Mouse (Mus musculus) megakaryocyte, embryonic 14.5 days (primary cell): Measurements from ENCODE around the gene Onecut3. TPM values are rescaled to one million over a fixed set of nuclear protein-coding genes. Genes with fewer than 3 reads are reported as not detected.
A peak's percentile ranks its signal among the peaks of the same experiment; 100 is the strongest.

Source experiments
- H3K27me3 ChIP-seq: replicated peaks from 2 replicates; pipeline ENCODE3; 2012; ENCODE audit warnings: inconsistent platforms
- H3K36me3 ChIP-seq: replicated peaks from 2 replicates; pipeline ENCODE3; 2012; ENCODE audit warnings: low read length, inconsistent platforms, mixed read lengths
- H3K4me1 ChIP-seq: 2 replicates; pipeline ENCODE4 v1.6.1; 2012; ENCODE audit warnings: inconsistent platforms
- H3K4me3 ChIP-seq: replicated peaks from 2 replicates; pipeline ENCODE3; 2012; ENCODE audit warnings: moderate library complexity, mild to moderate bottlenecking, inconsistent platforms
- H3K9me3 ChIP-seq: 2 replicates; pipeline ENCODE4 v1.6.1; 2012; ENCODE audit warnings: inconsistent platforms
- FLI1 ChIP-seq: IDR thresholded peaks from 2 replicates; pipeline ENCODE4 v1.6.1; 2012; ENCODE audit warnings: low read length, inconsistent platforms, mixed read lengths
- GATA1 ChIP-seq: IDR thresholded peaks from 3 replicates; pipeline ENCODE4 v1.6.1; 2012; ENCODE audit warnings: mixed read lengths, low read length, inconsistent platforms, borderline replicate concordance
- polyA plus RNA-seq: library from polyadenylated mRNA; stranded (reverse); fragments of >175 nt; gene quantifications from 2 replicates; pipeline ENCODE4 v1.2.3, GENCODE M21; 2012; ENCODE audit warnings: low replicate concordance; ENCODE audit not compliant: insufficient read depth

Onecut3 gene
- polyA plus RNA-seq, 1 experiment = not detected

- H3K4me3 ChIP-seq = no peak overlapping the region
- no peaks in the 10 kb centered on the region for H3K36me3 ChIP-seq
- H3K27me3 ChIP-seq = peaks cover 90% of the 10 kb centered on the region
- peaks cover 12% of the 10 kb centered on the region for H3K9me3 ChIP-seq
- TF ChIP-seq FLI1 = no peak
- no peak for TF ChIP-seq GATA1
- peaks cover 22% of the 10 kb centered on the region for H3K4me1 ChIP-seq
These were observed 33.3 kb upstream of the Onecut3 start for GRCm38 (mm10) chr10:80461346-80461745.

GRCm38 (mm10) chr10:80464381-80465035 lies 30.1 kb upstream of the Onecut3 start:
- Histone ChIP-seq H3K27me3 (peaks cover 88% of the 10 kb centered on the region), H3K9me3 (peaks cover 23% of the 10 kb centered on the region), H3K4me1 (peaks cover 22% of the 10 kb centered on the region), H3K36me3 (no peaks in the 10 kb centered on the region), H3K4me3 (no peak overlapping the region)
- no peak for TF ChIP-seq GATA1
- TF ChIP-seq FLI1 = no peak

GRCm38 (mm10) chr10:80465066-80465465 lies 29.6 kb upstream of the Onecut3 start:
- H3K4me3 ChIP-seq = no peak overlapping the region
- peaks cover 90% of the 10 kb centered on the region for H3K27me3 ChIP-seq
- peaks cover 23% of the 10 kb centered on the region for H3K9me3 ChIP-seq
- no peak for TF ChIP-seq GATA1
- TF ChIP-seq FLI1 = no peak
- no peaks in the 10 kb centered on the region for H3K36me3 ChIP-seq
- peaks cover 22% of the 10 kb centered on the region for H3K4me1 ChIP-seq

GRCm38 (mm10) chr10:80475290-80475959 lies 19.2 kb upstream of the Onecut3 start:
- Histone ChIP-seq H3K9me3 (no peaks in the 10 kb centered on the region), H3K36me3 (no peaks in the 10 kb centered on the region), H3K4me1 (peaks cover 20% of the 10 kb centered on the region), H3K27me3 (peaks cover 72% of the 10 kb centered on the region), H3K4me3 (peak overlapping the region; percentile 90)
- TF ChIP-seq FLI1 (no peak), GATA1 (no peak)

GRCm38 (mm10) chr10:80478531-80478930 lies 16.1 kb upstream of the Onecut3 start:
- Histone ChIP-seq H3K4me1 (peaks cover 27% of the 10 kb centered on the region), H3K36me3 (no peaks in the 10 kb centered on the region), H3K9me3 (no peaks in the 10 kb centered on the region), H3K4me3 (no peak overlapping the region), H3K27me3 (peaks cover 72% of the 10 kb centered on the region)
- TF ChIP-seq GATA1 (no peak), FLI1 (no peak)

- Histone ChIP-seq H3K27me3 (peaks cover 83% of the 10 kb centered on the region), H3K4me1 (peaks cover 12% of the 10 kb centered on the region; the same call in 1 of the 2 replicates), H3K36me3 (no peaks in the 10 kb centered on the region), H3K4me3 (no peak overlapping the region), H3K9me3 (no peaks in the 10 kb centered on the region)
- TF ChIP-seq GATA1 (no peak), FLI1 (no peak)
These were observed 13.6 kb upstream of the Onecut3 start for GRCm38 (mm10) chr10:80481002-80481401.

- Histone ChIP-seq H3K27me3 (peaks cover 91% of the 10 kb centered on the region), H3K4me3 (no peak overlapping the region), H3K36me3 (no peaks in the 10 kb centered on the region), H3K4me1 (peaks cover 15% of the 10 kb centered on the region), H3K9me3 (peaks cover 9% of the 10 kb centered on the region)
- no peak for TF ChIP-seq GATA1
- TF ChIP-seq FLI1 = no peak
These were observed 7.7 kb upstream of the Onecut3 start for GRCm38 (mm10) chr10:80486862-80487379.

- no peaks in the 10 kb centered on the region for H3K36me3 ChIP-seq
- H3K4me3 ChIP-seq = no peak overlapping the region
- TF ChIP-seq GATA1 = no peak
- TF ChIP-seq FLI1 = no peak
- peaks cover 22% of the 10 kb centered on the region for H3K4me1 ChIP-seq
- peaks cover 93% of the 10 kb centered on the region for H3K27me3 ChIP-seq
- H3K9me3 ChIP-seq = peaks cover 9% of the 10 kb centered on the region
These were observed 4.6 kb upstream of the Onecut3 start for GRCm38 (mm10) chr10:80490051-80490450.

- no peak for TF ChIP-seq FLI1
- TF ChIP-seq GATA1 = no peak
- Histone ChIP-seq H3K27me3 (peaks cover 99% of the 10 kb centered on the region), H3K4me3 (no peak overlapping the region), H3K36me3 (no peaks in the 10 kb centered on the region), H3K9me3 (no peaks in the 10 kb centered on the region), H3K4me1 (peaks cover 51% of the 10 kb centered on the region)
These were observed 1.3 kb downstream of the Onecut3 start for GRCm38 (mm10) chr10:80495901-80496300.

GRCm38 (mm10) chr10:80496421-80496820 lies 1.8 kb downstream of the Onecut3 start:
- Histone ChIP-seq H3K9me3 (no peaks in the 10 kb centered on the region), H3K4me3 (no peak overlapping the region), H3K4me1 (peaks cover 49% of the 10 kb centered on the region), H3K27me3 (peaks cover 98% of the 10 kb centered on the region), H3K36me3 (no peaks in the 10 kb centered on the region)
- TF ChIP-seq GATA1 = no peak
- no peak for TF ChIP-seq FLI1
